Mouse (Mus musculus) kidney, adult 2 months (tissue): ENCODE data around the gene Ncor2. TPM values are rescaled to one million over a fixed set of nuclear protein-coding genes. Genes with fewer than 3 reads are reported as not detected.
A peak's percentile ranks its signal among the peaks of the same experiment; 100 is the strongest.

Experiments
- DNase-seq: peaks from one replicate; pipeline ENCODE4 v3.0.0; 2021
- H3K27ac ChIP-seq: fragments of 200-500 bp; 2 replicates; pipeline ENCODE4 v1.5.1; 2012; ENCODE audit warnings: low read depth, low read length, control low read depth, inconsistent platforms; ENCODE audit not compliant: insufficient read depth
- H3K27me3 ChIP-seq: fragments of 200-500 bp; replicated peaks from 2 replicates; pipeline ENCODE4 v1.6.1; 2012; ENCODE audit warnings: mild to moderate bottlenecking, moderate library complexity, low read length, inconsistent platforms; ENCODE audit not compliant: control insufficient read depth, insufficient read depth
- H3K36me3 ChIP-seq: fragments of 200-500 bp; 2 replicates; pipeline ENCODE4 v1.6.1; 2012; ENCODE audit warnings: mild to moderate bottlenecking, moderate library complexity, low read length, inconsistent platforms; ENCODE audit not compliant: control insufficient read depth, insufficient read depth
- H3K4me1 ChIP-seq: fragments of 200-500 bp; 2 replicates; pipeline ENCODE4 v1.6.1; 2011; ENCODE audit warnings: low read length; ENCODE audit not compliant: control insufficient read depth, insufficient read depth
- H3K4me3 ChIP-seq: fragments of 200-500 bp; 2 replicates; pipeline ENCODE4 v1.5.1; 2011; ENCODE audit warnings: mild to moderate bottlenecking, low read depth, low read length, control low read depth; ENCODE audit not compliant: insufficient read depth
- CTCF ChIP-seq: fragments of 200-500 bp; conservative IDR thresholded peaks from 2 replicates; pipeline ENCODE4 v1.5.1; 2011; ENCODE audit warnings: low read depth, mild to moderate bottlenecking, control low read depth, low read length, moderate library complexity, mixed read lengths; ENCODE audit not compliant: insufficient read depth, insufficient read length
- POLR2A ChIP-seq: fragments of 200-500 bp; IDR thresholded peaks from one replicate; pipeline ENCODE4 v1.6.1; 2011; ENCODE audit warnings: low read depth, low read length, control low read depth
- WGBS: fragments of 180-500 bp; shearing (Covaris S2); methylation state at CpG from one replicate; pipeline ENCODE4 v1.1.7; 2018; 5-methylcytosine and 5-hydroxymethylcytosine counted together
- polyA plus RNA-seq: library from polyadenylated mRNA; depleted of rRNA; stranded (reverse); fragments of >200 nt; gene quantifications from 2 replicates; pipeline ENCODE4 v1.2.3, GENCODE M21; 2012

Gene Ncor2
- polyA plus RNA-seq, 1 experiment = 38.8 TPM

DNA sequence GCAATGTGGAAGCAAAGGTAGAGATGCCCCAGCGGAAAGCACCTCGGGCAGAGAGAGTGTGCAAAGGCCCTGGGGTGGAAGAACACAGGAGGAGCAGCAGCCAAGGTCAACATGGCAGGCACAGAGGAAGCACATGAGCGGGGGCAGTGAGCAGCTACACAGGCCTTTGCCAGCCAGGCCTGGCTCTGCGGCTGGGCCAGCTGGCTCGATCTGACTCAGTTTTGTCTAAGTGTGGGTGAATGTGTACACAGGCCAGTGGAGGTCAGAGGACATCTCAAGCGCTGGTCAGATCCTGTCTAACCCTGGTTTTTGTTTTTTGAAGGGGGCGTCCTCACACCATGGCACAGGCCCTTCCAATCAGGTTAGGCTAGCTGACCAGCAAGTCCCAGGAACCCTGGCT, 10.9 kb downstream of the Ncor2 start:
- WGBS = 60% methylated on average over 7 of the region's 7 CpGs
- H3K4me1 ChIP-seq = peaks cover 55% of the 10 kb centered on the region
- TF ChIP-seq CTCF (no peak), POLR2A (no peak)
- peak; percentile 72 for DNase-seq
- H3K4me3 ChIP-seq = no peak overlapping the region
- H3K36me3 ChIP-seq = no peaks in the 10 kb centered on the region
- H3K27ac ChIP-seq = peak overlapping the region; percentile 14
- no peaks in the 10 kb centered on the region for H3K27me3 ChIP-seq

DNA sequence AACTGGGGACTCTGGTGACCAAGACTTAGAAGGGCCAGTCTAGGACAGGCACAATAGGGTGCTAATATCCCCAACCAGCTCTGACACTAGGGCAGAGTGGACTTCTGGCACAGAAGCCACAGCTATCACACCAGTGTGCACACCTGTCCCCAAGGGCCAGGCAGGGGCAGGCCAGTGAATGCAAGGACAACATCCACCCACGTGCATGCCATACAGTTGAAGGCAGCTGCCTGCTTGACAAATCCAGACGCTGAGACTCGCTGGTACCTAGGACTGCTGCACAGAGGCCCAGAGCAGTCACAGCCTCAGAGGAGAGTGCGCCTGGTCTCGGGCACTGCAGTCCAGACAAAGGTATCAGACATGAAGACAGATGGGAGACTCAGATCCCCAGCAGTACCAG, 11.5 kb downstream of the Ncor2 start:
- DNase-seq = no peak
- no peak overlapping the region for H3K4me3 ChIP-seq
- no peaks in the 10 kb centered on the region for H3K36me3 ChIP-seq
- H3K4me1 ChIP-seq = peaks cover 53% of the 10 kb centered on the region
- 75% methylated on average over 5 of the region's 5 CpGs for WGBS
- H3K27ac ChIP-seq = peak overlapping the region; percentile 14
- H3K27me3 ChIP-seq = no peaks in the 10 kb centered on the region
- no peak for TF ChIP-seq CTCF

DNA sequence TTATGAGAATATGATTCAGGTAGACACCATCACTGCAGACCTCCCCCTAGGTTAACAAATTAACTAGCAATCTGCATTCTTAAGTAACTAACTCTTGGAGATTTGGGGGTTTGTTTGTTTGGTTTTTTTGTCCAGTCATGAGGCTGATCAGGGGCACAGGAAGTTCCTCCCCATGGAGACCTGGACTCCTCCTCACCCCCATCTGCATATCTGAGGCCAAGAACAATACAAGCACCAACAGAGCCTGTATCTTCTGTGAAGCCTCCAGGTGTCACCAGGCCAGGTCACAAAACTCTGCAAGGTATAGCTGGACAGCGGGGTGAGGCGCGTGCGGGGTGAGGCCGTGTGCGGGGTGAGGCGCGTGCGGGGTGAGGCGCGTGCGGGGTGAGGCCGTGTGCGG, 13.0 kb downstream of the Ncor2 start:
- H3K4me1 ChIP-seq = peaks cover 50% of the 10 kb centered on the region
- DNase-seq = no peak
- no peaks in the 10 kb centered on the region for H3K27me3 ChIP-seq
- 95% methylated on average over 14 of the region's 14 CpGs for WGBS
- H3K4me3 ChIP-seq = no peak overlapping the region
- no peak overlapping the region for H3K27ac ChIP-seq
- TF ChIP-seq CTCF (no peak), POLR2A (no peak)
- H3K36me3 ChIP-seq = no peaks in the 10 kb centered on the region

DNA sequence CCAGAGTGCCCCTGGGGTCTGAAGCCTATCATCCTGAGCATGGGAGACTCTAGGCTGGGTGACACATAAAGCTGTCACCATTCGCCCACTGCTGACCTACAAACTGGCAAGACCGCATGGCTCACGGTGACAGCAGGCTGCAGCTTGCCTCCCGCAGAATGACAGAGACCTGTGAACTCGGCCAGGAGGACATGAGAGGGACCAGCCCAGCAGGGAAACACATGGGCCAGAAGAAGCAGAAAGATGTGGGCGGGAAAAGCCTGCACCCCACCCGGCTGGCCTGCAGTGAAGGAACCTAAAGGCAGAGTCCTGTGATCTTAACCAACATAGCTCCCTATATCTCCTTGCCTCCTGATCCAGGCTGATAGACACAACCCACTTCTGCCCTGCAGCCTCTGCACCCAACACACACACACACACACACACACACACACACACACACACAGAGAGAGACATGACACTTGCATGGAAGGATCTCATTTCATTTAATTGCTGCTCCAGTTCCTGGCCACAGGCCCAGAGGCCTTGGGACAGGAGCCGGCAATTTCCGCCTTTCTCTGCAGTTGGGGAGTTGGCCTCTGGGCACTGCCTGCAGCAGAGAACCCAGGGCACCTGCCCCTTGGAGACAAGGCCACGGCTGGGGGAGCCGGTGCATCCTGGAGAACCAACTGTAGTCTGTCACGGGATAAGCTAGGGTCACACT, 14.4 kb downstream of the Ncor2 start:
- H3K4me1 ChIP-seq = peaks cover 47% of the 10 kb centered on the region
- peak; percentile 89 for DNase-seq
- WGBS = 26% methylated on average over 12 of the region's 12 CpGs
- no peak for TF ChIP-seq POLR2A
- TF ChIP-seq CTCF = 0 out of 2 replicates have a peak, but pooled peaks have one; percentile 2
- no peak overlapping the region for H3K4me3 ChIP-seq
- no peaks in the 10 kb centered on the region for H3K36me3 ChIP-seq
- H3K27me3 ChIP-seq = no peaks in the 10 kb centered on the region
- H3K27ac ChIP-seq = peak overlapping the region; percentile 26

DNA sequence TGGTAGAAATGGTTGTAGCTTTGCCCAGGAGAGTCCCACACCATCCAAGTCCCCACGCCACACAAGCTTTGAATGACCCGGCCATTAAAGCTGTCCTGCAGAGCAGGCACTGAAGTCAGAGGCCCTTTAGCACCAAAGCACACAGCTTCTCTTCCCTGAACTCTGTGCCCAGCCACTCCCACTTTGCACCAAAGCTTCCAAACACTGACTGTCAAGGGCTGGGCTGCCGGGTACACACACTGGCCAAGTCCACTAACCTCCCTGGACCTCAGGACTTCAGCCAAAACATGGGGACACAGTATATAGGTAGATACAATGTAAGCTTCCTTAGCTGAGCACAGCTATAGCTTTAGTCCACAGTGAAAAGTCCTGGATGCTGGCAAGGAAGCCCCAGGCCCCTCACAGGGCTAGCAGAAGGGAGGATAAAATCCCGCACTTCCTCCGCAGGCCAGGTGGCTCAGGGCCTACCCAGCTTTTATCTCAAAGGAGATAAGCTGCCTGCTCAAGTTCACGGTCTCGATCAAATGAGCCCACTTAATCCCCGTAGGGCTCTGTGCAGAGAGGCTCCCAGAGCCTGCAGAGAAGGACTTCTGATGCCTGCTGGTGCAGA, 15.5 kb downstream of the Ncor2 start:
- Histone ChIP-seq H3K4me1 (peaks cover 49% of the 10 kb centered on the region), H3K27me3 (no peaks in the 10 kb centered on the region), H3K4me3 (no peak overlapping the region), H3K36me3 (no peaks in the 10 kb centered on the region), H3K27ac (no peak overlapping the region)
- 53% methylated on average over 8 of the region's 8 CpGs for WGBS
- DNase-seq = peak; percentile 84
- no peak for TF ChIP-seq CTCF
- no peak for TF ChIP-seq POLR2A

DNA sequence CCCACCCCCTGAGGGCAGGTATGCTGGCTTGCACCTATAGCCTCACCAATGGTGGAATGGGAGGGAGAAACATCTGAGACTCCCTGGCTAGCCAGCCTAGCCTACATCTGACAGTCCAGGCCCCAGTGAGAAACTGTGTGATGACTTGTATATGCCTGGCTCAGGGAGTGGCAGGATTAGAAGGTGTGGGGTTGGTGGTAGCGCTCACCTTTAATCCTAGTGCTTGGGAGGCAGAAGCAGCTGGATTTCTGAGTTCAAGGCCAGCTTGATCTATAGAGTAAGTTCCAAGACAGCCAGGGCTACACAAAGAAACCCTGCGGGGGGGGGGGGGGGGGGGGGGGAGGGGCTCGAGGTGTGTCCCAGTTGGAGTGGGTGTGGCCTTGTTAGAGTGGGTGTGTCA, 16.6 kb downstream of the Ncor2 start:
- no peak for TF ChIP-seq CTCF
- no peak for TF ChIP-seq POLR2A
- no peak overlapping the region for H3K4me3 ChIP-seq
- 100% methylated on average over 1 of the region's 3 CpGs for WGBS
- H3K27ac ChIP-seq = no peak overlapping the region
- no peak for DNase-seq
- H3K4me1 ChIP-seq = peaks cover 57% of the 10 kb centered on the region
- no peaks in the 10 kb centered on the region for H3K36me3 ChIP-seq
- no peaks in the 10 kb centered on the region for H3K27me3 ChIP-seq

DNA sequence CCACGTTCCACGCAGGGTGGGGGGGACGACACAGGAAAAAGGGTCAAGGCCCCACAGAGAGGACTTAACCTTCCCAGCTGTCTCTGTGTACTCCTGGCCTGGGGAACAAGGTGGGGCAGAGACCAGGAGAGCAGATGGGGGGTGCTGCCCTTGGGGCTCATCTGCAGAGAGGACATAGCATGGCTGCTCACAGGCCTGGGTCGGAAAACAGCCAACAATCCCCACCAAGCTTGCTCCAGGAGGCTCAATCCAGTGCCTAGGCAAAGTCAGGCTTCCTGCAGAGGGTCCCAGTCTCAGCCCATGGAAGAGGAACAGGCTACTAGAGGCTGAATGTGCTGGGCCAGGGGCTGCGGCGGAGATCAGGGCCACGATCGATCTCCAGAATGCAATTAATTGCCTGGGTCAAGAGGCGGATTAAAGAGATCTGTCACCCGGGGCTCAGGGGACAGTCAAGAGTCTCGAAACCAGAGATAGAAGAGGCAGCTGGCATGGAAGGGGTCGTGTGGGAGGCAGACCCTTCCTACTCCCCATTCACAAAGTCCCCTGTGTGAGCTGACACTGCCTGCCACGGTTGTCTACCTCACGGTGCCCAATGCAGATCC, 19.1 kb downstream of the Ncor2 start:
- peaks cover 48% of the 10 kb centered on the region for H3K4me1 ChIP-seq
- no peak overlapping the region for H3K27ac ChIP-seq
- no peaks in the 10 kb centered on the region for H3K27me3 ChIP-seq

More for the DNA sequence above, 19.1 kb downstream of the Ncor2 start:
- Histone ChIP-seq H3K4me3 (no peak overlapping the region), H3K36me3 (no peaks in the 10 kb centered on the region)
- DNase-seq = no peak
- WGBS = 60% methylated on average over 14 of the region's 14 CpGs
- TF ChIP-seq POLR2A = no peak
- TF ChIP-seq CTCF = no peak
